16 mouse cellular contexts compared by ENCODE assay signal in genomic region chr2:44631064-44631463, GRCm38 (mm10).
"Had no signal": no experiment of that assay in that cellular context is flagged by ENCODE, and none has a peak within 500 bp of the region (broad histone marks: within the 10 kb centered on the region; RNA-seq: fewer than 3 reads in every experiment).

No protein-coding gene starts in this region.

- H3K4me2 ChIP-seq: limb, embryonic 13.5 days; neural tube, embryonic 15.5 days had no signal

- H3K4me1 ChIP-seq: limb, embryonic 13.5 days had no signal

- H3K27me3 ChIP-seq: limb, embryonic 13.5 days; neural tube, embryonic 15.5 days had no signal

- H3K9me3 ChIP-seq: limb, embryonic 13.5 days; midbrain, embryonic 10.5 days; neural tube, embryonic 15.5 days had no signal

- H3K4me3 ChIP-seq: layer of hippocampus, adult 2 months; limb, embryonic 13.5 days; midbrain, embryonic 10.5 days; myocyte; neural tube, embryonic 15.5 days had no signal

- H3K27ac ChIP-seq: layer of hippocampus, adult 2 months; limb, embryonic 13.5 days; liver, embryonic 14.5 days; midbrain, embryonic 10.5 days; neural tube, embryonic 15.5 days had no signal

- H3K9ac ChIP-seq: limb, embryonic 13.5 days; liver, embryonic 14.5 days; neural tube, embryonic 15.5 days had no signal

- H3K36me3 ChIP-seq: limb, embryonic 13.5 days; midbrain, embryonic 10.5 days; neural tube, embryonic 15.5 days had no signal

- DNase-seq: kidney, adult 18-20 months; kidney, postnatal 4 days; left cerebral cortex, postnatal 4 days; lung, adult 2 months; lung, postnatal 36 days; midbrain, embryonic 14.5 days; right cerebral cortex, adult 18-20 months; right cerebral cortex, postnatal 25 days; thymus, adult 18-20 months; thymus, postnatal 14 days had no signal
